Mouse (Mus musculus) embryo, embryonic 9.5 days (tissue): Measurements from ENCODE around the gene Pcnx2.
A peak's percentile ranks its signal among the peaks of the same experiment; 100 is the strongest.

ENCODE experiments used
- DNase-seq: peaks from one replicate; pipeline ENCODE4 v3.0.0-alpha.2; 2017; ENCODE audit errors: extremely low spot score

Pcnx2 gene

DNA sequence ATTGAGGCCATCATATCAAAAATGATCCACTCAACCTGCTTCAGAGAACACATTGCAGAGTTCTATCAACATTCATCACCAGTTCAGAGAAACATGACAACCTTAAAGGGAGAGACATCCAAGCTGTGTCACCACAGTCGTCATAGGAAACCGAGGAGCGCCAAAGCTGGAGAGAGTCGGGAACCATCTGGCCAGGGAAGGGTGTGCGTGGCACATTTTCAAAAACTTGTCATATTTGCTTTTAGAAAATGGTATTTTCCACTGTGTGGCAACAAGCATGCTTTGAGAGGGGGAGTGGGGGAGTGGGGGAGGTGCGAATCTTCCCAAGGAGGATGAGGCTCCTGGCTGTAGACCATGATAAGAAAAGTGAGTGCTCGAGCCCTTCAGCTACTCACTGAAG is 78.3 kb downstream of the Pcnx2 start:
- DNase-seq, result no peak

DNA sequence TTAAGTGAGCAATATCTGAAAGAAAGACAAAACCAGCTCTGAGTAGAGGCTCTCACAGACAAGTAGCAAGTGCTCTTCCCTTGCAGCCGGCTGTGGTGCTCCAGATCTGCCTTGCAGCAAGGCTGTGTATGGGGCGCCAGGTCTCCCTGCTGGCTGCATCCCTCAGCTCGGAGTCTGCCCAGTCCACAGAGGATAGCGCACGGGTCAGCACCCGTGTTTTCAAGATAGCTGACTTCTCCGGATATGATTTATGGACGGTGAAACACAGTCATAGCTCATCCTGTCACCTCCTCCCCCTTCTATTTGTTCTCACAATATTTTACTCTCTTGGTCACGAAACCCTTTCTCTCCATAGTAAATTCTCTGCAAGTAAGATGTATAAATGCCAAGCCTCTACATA is 79.3 kb downstream of the Pcnx2 start:
- no peak for DNase-seq

DNA sequence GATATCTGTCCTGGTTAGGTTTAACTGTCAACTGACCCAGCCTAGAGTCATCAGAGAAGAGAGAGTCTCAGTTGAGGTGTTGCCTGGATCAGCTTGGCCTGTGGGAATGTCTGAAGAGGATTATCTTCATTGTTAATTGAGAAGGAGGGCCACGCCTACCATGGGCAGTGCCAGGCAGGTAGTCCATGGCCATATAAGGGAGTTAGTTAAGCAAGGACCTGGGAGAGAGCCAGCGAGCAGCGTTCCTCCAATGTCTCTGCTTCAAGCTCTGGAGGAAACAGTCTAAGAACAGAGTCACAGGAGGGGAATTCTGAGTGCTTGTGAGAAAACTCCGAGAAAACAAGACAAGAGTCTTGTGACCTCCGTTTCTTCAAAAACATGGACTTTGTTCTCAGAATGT is 81.4 kb downstream of the Pcnx2 start:
- no peak for DNase-seq

DNA sequence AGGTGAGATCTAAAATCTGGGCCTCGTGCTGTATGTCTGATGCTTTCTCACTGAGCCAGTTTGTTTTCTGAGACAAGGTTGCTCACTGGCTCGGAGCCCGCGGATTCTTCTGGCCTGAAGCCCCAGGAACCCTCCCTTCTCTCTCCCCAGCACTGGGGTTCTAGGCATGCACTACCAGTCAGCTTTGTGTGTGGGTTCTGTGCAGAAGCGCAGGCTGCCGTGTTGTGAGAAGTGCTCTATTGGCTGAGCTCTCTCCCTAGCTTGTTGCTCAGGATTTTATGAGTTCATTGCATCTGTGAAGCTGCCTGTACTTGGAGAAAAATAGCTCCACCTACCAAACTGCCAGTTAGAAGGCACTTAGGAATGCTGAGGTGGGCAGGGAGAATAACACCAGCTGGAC is 89.3 kb downstream of the Pcnx2 start:
- no peak for DNase-seq

DNA sequence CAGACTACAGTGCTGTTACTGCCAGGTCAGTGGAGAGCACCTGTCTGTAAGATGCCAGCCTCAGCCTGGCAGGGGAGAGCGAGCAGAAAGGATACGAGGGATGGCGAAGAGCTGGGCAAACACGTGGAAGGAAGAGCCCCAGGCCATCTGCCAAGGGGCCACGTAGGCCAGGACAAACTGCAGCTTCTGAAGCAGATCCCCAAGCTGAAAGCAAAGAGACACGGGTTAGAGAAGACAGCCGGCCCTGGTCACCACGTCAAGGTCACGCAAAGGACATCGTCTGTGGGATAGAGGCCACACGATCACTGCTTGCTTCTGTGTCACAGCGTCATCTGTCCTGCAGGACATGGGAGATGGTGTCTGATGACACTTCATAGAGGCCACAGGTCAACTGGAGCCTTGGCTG is 90.2 kb downstream of the Pcnx2 start:
- DNase-seq, result no peak

DNA sequence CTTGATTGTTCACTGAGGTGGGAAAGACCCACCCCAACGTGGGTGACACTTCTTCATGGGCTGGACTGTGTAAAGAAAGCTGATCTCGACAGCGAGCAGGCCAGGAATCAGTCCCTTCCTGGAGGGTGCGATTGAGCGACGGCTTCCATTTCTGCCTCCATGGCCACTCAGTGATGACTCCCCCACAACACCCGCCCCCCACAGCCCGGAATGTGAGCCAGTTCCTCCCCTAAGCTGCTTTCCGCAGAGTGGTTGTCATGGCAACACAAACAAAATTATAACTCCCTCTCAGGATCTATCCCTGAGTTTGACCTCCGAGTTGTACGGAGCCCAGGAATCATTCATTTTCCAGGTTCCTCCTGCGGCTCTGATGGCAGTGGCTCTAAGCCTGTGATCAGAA is 91.7 kb downstream of the Pcnx2 start:
- no peak for DNase-seq

DNA sequence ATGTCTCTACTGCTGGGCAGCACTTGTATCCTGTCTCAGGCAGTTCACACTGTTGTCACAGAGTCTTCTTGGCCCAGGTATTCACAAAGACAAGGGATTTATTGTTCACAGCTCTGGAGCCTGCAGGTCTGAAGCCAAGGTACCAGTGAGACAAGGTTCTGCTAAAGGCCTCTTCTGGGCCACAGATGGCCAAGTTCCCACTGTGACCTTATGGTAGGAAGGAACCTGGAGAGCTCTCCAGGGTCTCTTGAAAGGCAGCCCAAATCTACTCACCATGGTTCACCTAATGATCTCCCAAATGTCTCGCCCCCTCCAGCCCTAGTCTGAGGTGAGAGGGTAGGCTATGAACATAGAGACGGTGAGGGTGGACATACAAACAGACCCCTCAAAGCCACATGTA is 101.1 kb downstream of the Pcnx2 start:
- no peak for DNase-seq

DNA sequence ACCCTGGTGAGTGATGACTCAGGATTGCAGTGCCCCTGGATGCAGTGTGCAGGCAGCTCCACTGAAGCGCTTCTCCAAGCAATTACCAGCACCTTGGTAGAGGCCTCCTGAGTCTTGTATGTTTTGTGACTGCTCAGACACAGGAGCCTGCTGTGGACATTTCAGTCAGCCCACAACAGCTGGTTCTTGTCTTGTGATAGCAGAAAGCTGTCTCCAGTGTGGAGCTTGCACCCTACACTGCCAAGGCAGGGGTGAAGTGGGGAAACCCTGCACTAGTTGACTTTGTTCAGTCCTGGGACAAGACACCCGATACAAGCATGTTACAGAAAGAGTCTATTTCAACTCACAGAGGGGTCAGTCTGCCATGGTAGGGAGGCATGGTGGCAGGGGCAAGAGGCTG is 102.8 kb downstream of the Pcnx2 start:
- DNase-seq, result no peak

DNA sequence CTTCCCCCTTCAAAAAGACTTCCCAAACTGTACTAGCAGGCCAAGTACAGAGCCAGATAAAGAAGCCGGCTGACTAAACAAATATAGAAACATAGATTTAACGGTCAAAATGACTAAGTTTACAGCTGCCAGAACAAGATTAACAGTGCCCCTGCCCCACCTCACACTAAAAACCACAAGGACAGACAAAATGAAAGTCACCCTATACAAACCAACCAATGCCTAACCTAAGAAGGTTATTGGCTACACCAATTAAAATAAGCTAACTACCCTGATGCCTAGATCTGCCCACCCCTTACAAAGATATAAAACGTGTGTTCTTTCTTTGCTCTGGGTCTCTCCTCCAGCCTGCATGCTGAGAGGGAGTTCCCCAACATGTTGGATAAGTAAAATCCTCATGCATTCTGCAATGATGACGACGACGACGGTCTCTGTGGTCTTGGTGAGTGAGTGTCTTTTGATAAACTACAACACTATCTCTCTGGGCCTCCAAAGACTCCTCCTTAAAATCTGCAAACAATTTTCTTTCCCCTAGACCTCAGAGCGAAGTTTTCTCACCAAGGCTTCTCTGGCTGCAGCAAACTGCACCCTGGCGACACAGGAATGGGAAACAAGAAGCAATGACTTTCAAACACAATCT is 105.2 kb downstream of the Pcnx2 start:
- DNase-seq, result no peak

DNA sequence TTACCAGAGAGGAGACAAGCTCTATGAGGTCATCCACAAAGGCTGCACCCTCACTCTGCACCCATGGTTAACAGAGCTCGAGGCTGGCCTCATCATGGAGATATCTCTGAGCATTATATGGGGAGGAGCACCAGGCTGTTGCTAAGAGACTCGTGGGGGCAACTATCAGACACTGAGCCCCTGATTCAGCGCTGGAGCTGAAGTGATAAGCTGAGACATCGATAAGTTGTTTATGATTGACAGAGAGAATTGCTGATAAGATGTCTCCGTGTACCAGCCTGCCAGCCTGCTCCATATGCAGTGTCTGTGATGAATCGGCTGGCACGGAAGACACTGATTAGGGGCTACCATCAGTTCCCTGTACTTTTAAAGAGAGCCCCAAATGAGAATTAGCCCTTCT is 111.2 kb downstream of the Pcnx2 start:
- no peak for DNase-seq

DNA sequence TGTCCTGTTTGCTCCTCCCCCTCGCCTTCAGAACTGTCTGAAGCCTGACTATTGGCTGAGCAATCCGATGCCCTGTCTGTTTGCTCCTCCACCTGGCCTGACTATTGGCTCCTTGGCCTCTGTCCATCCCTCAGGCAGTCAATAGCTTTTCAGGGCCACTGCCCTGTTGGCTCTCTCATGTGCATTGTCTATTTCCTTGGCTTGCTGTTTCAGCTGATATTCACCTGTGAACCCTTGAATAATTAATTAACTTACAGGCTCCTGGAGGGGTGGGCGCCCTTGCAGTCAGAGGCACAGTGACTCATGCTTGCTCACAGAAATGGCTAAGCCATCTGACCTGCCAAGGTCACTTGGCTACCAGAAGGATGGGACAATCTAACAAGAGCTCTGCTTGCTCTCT is 116.0 kb downstream of the Pcnx2 start:
- peak; percentile 18 for DNase-seq

DNA sequence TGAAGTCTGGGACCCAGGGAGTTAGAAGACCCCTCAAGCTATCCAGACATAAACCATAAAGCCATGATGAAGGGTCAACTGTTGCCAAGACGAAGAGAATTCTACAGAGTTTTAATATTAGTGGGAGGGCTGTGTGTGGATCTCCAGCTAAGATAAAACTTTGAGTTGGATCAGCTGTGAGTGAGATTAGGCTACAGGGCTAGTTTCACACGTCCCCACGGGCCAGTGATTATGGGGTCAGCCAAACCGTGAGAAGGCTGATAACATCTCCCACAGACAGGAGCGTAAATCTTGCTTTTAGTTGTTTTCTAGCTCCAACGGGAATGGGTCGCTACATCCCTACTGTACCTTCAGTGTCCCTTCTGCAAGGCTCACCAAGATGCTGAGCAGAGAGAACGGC is 118.5 kb downstream of the Pcnx2 start:
- DNase-seq, result no peak

DNA sequence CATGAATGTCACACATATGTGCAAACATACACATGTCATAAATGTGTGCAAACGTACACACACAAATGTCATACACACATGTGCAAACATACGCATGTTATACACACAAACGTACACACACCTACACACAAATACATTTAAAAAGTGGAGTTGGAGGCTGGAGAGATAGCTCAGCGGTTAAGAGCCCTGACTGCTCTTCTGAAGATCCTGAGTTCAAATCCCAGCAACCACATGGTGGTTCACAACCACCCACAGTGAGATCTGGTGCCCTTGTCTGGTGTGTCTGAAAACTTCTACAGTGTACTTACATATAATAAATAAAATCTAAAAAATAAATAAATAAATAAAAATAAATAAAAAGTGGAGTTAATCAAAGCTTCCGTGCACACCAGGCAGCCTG is 119.2 kb downstream of the Pcnx2 start:
- DNase-seq, result no peak

DNA sequence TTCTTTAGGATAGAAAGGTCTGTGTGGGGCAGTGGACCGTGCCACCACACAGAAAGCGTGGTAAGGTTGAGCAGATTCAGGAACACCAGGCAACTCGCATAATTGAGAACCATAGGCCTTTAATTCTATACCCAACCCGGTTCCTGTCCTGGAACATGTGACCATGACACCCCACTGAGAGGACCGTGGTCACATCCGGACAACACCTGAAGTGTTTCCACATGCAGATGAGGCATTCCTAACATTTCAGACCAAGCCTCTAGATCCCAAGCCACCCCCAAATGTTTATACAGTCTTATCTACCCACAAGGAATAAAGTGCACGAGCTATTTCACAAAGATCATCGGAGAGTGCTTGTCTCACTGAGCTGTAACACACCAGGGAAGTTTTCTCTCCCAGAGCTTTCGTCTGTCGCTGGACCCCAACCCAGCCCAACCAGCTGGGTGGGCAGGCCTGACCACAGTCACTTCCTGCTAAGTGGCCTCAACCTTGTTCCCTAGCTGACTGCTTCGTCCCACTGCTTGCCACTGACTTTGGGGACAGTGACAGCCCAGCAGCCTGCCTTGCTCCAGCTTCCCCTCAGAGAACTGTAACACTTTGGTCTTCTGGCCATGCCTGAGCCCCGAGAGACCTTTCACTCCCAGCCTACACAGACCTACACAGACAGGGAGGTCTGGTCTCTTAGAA is 120.5 kb downstream of the Pcnx2 start:
- DNase-seq, result no peak

DNA sequence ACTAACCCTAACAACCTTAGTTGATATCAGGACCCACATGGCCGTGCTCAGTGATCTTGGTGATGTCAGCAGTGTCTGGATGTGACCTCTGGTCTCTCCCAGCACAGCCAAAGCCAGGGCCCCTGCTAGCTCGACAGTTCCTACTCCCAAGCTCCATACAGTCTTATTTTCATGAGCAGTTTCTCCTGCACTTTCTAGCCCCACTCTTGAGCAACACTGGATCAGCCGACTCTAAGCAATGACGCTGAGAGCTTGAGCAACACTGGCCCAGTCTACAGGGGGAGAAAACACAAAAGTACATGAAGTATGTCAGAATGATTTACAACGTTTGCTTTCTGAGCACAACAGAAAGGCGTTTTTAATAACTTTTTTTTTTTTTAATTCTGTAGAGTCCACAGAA is 121.3 kb downstream of the Pcnx2 start:
- DNase-seq, result no peak

DNA sequence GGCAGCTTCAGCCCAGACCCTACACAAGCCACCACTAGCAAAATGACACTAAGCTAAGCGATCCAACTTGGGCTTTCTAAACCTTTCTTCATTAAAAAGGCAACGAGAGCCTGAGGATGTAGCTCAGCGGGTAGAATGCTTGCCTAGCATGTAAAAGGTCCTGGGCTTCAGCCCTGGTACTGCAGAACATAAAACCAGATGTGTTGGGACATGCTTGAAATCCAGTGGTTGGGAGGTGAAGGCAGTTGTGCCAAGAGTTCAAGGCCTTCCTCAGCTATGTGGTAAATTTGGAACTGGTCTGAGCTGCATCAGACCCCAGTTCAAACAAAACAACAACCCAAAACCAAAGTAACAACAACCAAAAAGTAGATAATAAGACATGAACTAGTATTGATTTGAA is 121.8 kb downstream of the Pcnx2 start:
- no peak for DNase-seq

DNA sequence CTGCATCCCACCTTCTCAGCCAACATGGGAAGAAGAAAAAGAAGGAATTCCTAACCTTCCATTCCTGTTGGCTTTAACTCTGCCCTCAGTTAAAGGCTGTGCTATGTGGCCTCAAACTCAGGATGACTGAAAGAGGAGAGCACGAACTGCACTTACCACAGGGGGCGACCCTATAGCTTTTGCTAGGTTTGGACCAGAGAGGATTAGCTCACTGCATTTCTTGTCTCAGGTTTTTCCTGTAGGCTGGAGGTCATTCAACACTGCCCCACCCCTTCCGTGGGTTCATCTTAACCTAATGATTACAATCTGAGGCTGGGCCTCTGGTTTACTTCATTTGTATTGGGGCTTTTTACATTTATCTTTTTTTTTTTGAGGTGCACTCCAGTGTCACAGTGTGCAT is 123.1 kb downstream of the Pcnx2 start:
- DNase-seq, result no peak

DNA sequence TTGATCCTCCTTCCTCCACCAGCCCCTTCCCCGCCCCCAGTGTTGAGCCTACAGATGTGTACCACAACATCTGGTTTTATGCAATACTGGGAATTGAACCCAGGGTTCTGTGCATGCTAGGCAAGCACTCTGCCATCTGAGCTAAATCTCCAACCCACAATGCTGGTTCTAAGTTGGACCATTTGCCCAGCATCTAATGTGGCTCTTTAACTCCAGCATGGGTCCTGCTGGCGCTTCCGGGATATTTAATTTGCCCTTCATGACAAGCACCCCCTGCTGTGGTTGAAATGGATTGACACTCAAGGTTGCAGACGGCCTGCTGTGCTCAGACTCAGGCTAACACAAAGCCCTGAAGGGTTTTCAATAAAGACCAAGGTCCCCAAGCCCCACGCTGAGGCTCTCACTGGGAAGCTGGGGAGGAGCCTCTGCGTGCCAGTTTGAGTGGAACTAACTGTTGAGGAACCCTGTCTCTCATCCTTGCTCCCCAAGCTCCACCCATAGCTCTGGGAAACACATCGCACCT is 124.8 kb downstream of the Pcnx2 start:
- no peak for DNase-seq

DNA sequence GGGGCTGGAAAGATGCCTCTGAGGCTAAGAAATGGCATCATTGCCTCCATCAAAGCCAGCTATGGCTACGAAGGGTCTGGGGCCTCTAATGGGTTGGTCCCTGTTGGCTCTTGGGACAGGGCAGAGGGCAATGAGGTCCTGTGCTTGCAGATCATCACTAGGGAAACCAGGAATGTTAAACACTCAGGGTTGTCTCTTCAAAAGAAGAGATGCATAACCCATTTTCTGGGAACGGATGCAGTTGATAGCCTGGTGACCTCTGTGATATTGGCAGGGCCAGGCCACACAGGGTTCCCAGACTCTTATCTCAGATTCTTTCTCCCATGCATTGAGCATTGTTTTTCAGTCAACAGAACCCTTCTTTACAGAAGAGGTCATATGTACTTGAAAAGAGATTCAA is 125.8 kb downstream of the Pcnx2 start:
- no peak for DNase-seq

DNA sequence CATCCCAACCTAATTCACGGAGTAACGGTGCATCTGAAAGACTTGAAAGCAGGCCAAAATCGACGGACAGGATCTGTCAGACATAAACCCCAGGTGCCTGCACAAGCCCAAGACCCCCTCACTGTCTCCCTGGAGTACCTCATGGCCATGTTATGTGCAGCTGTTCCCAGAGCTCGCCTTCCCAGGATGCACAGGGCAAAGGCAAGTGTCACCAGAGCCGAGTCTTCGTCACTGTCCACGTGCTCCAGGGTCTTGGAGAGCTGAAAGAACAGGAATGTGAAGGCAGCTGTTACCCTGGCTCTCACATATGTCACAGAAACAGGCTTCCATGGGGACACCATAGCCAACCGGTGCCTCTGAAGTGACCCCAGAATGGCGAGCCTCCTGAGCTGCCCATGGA is 130.0 kb downstream of the Pcnx2 start:
- no peak for DNase-seq

DNA sequence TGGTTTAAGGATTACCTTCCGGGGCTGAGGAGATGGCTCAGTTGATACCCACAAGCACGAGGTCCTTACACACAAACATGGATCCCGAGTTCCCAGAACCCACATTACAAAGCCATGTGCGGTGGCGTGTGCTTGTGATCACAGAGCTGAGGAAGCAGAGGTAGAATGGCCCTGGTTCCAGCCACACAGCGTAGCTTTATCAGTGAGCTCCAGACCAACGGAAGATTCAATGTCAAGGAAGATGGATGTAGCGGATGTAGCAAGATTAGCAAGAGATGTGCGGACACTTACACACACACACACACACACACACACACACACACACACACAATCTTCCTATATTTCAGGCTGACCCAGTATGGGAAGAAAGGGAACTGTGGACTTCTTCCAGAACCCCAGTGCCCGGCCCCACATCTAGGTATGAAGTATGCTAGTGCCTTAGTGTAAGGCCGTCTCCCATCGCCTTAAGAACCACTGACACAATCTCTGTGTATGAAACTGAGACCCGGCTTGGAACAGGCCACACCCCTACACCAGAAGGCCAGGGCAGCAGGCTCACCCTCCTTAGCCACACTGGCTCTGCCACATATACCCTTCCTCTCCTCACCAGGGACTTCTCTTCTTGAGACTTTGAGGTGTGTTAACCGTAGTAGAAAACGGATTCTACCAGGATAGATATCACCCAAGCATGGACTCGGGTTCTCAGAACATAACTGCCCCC is 134.9 kb downstream of the Pcnx2 start:
- no peak for DNase-seq

DNA sequence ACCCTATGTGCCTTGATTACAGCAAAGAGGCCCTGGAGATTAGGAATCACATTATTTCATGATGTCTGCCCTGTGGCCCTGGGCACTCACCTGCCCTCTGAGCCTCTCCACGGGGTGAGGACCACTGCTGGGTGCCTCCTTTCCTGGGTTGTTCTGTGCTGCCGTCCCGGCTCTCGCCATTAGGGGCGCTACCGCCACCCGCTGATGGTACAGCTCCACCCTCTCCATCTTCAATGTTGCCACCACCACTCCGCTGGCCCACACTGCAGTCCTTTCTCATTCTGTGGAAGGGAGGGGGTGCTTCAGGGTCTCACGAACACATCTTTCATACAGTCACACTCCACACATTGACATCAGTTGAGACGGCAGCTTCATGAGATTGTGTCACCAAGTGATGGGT is 139.1 kb downstream of the Pcnx2 start:
- DNase-seq, result no peak

DNA sequence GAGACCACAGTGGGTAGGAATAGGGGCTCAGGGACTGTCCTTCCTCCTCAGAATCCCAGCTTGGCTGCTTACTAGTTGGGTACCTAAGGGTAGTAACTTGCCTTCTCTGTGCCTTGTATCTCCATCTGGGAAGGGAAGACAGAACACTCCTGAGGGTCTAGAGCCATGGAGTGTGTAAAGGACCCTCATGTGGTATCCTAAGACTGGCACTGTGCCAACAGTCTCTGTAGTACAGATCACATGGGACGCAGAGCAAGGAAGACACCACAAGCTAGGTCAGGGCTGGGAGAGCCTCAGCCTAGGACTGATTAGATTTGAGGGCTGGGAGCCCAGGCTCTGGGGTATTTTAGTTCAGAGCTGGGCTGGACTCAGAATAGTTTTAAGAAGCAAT is 141.0 kb downstream of the Pcnx2 start:
- DNase-seq, result no peak
